8 mouse cellular contexts compared by ENCODE assay signal in genomic region chr6:116460544-116461283, GRCm38 (mm10). TPM values are rescaled to one million over a fixed set of nuclear protein-coding genes. Genes with fewer than 3 reads are reported as not detected.
DNase-seq lines count a peak whose midpoint lies in the region; ATAC-seq and TF ChIP-seq lines count a peak whose summit lies in the region.

Gene Alox5, minus strand, starts transcription at chr6:116461178.

- 3% methylated on average over 43 of the region's 43 CpGs for WGBS in heart, embryonic 15.5 days
- WGBS in limb, embryonic 10.5 days: 4% methylated on average over 43 of the region's 43 CpGs
- 3% methylated on average over 43 of the region's 43 CpGs for WGBS in midbrain, embryonic 10.5 days
- WGBS in thymus, adult 2 months: 12% methylated on average over 43 of the region's 43 CpGs

- TF ChIP-seq POLR2A in thymus, adult 2 months (IDR thresholded peaks at IDR 0.05; ENCODE audit: control insufficient read depth, extremely low read depth, insufficient read depth, low read length, poor library complexity): no peak

- H3K9ac ChIP-seq in heart, embryonic 15.5 days: peak within 1 kb of the TSS; percentile 41

- peak; percentile 10 for DNase-seq in thymus, postnatal 4 days
- DNase-seq in thymus, postnatal 14 days: no peak
- DNase-seq in limb, embryonic 10.5 days (ENCODE audit: low spot score): peak; percentile 48
- peak; percentile 59 for DNase-seq in midbrain, embryonic 10.5 days (ENCODE audit: low spot score)
- DNase-seq in thymus, adult 2 months: no peak
- no peak for DNase-seq in spleen, adult 12 weeks (ENCODE audit: low spot score)

- H3K9me3 ChIP-seq in heart, embryonic 15.5 days (replicated peaks): no peaks in the 10 kb centered on the region
- H3K9me3 ChIP-seq in limb, embryonic 10.5 days (replicated peaks): no peaks in the 10 kb centered on the region
- H3K9me3 ChIP-seq in midbrain, embryonic 10.5 days (replicated peaks): no peaks in the 10 kb centered on the region

- no peaks in the 10 kb centered on the region for H3K36me3 ChIP-seq in heart, embryonic 15.5 days
- no peaks in the 10 kb centered on the region for H3K36me3 ChIP-seq in limb, embryonic 10.5 days
- no peaks in the 10 kb centered on the region for H3K36me3 ChIP-seq in midbrain, embryonic 10.5 days
- no peaks in the 10 kb centered on the region for H3K36me3 ChIP-seq in thymus, adult 2 months (ENCODE audit: control insufficient read depth, insufficient read depth, low read length)

- H3K4me2 ChIP-seq in heart, embryonic 15.5 days: peak within 1 kb of the TSS; percentile 83

- peaks cover 9% of the 10 kb centered on the region for H3K4me1 ChIP-seq in heart, embryonic 15.5 days (replicated peaks)
- H3K4me1 ChIP-seq in limb, embryonic 10.5 days: peaks cover 7% of the 10 kb centered on the region
- peaks cover 9% of the 10 kb centered on the region for H3K4me1 ChIP-seq in midbrain, embryonic 10.5 days
- H3K4me1 ChIP-seq in thymus, adult 2 months (replicated peaks; ENCODE audit: control insufficient read depth, insufficient read depth, low read length): peaks cover 4% of the 10 kb centered on the region; the same call in 1 of the 2 replicates

- H3K27me3 ChIP-seq in heart, embryonic 15.5 days: peaks cover 36% of the 10 kb centered on the region
- peaks cover 44% of the 10 kb centered on the region for H3K27me3 ChIP-seq in limb, embryonic 10.5 days (ENCODE audit: low read depth, poor library complexity, severe bottlenecking)
- peaks cover 41% of the 10 kb centered on the region for H3K27me3 ChIP-seq in midbrain, embryonic 10.5 days (ENCODE audit: low read depth, poor library complexity, severe bottlenecking)
- no peaks in the 10 kb centered on the region; the same call in 1 of the 2 replicates for H3K27me3 ChIP-seq in thymus, adult 2 months (ENCODE audit: control insufficient read depth, insufficient read depth, low read length)

- TF ChIP-seq CTCF in thymus, adult 2 months (IDR thresholded peaks at IDR 0.05; ENCODE audit: borderline replicate concordance, control insufficient read depth, extremely low read depth, insufficient read depth, low read length, poor library complexity): no peak

- peak within 1 kb of the TSS; percentile 50 for H3K4me3 ChIP-seq in heart, embryonic 15.5 days
- H3K4me3 ChIP-seq in limb, embryonic 10.5 days: peak within 1 kb of the TSS; percentile 54
- peak within 1 kb of the TSS; percentile 61 for H3K4me3 ChIP-seq in midbrain, embryonic 10.5 days
- H3K4me3 ChIP-seq in thymus, adult 2 months (ENCODE audit: control insufficient read depth, insufficient read depth, low read length): no peak within 1 kb of the TSS

- no peak within 1 kb of the TSS for H3K27ac ChIP-seq in heart, embryonic 15.5 days
- H3K27ac ChIP-seq in limb, embryonic 10.5 days: no peak within 1 kb of the TSS
- H3K27ac ChIP-seq in midbrain, embryonic 10.5 days (replicated peaks): no peak within 1 kb of the TSS; the same call in 1 of the 2 replicates
- no peak within 1 kb of the TSS for H3K27ac ChIP-seq in thymus, adult 2 months (ENCODE audit: control insufficient read depth, insufficient read depth, low read length)

- peak; percentile 59; the same call in 1 of the 2 replicates for ATAC-seq in erythroblast, adult 5-6 weeks (replicated peaks; ENCODE audit: low FRiP score, poor library complexity, severe bottlenecking)
- ATAC-seq in heart, embryonic 15.5 days (replicated peaks; ENCODE audit: insufficient number of reproducible peaks, insufficient read depth, low FRiP score, low read depth): 0 out of 2 replicates have a peak, but pooled peaks have one; percentile 53

RNA-seq across cellular contexts. Expression of gene Alox5, which starts in this region (rescaled TPM):
- total RNA-seq in erythroblast, adult 5-6 weeks (2015; ENCODE audit: low replicate concordance): 29.6 and 33.4 TPM in 2 replicates
- total RNA-seq in erythroblast, adult 5-6 weeks (2017; ENCODE audit: low replicate concordance): 16.6 and 19.0 TPM in 2 replicates
- 2.3 and 2.4 TPM in 2 replicates for polyA plus RNA-seq in heart, embryonic 15.5 days (2015; fragmentation: Nextera tagmentation; extraction: Ambion mirVana)
- 0.84 and 0.86 TPM in 2 replicates for polyA plus RNA-seq in limb, embryonic 10.5 days (2016; fragmentation: Nextera tagmentation; extraction: Ambion mirVana)
- polyA plus RNA-seq in midbrain, embryonic 10.5 days (2016; fragmentation: Nextera tagmentation; extraction: Ambion mirVana): 0.77 and 1.1 TPM in 2 replicates
- 3.1 and 5.3 TPM in 2 replicates for polyA plus RNA-seq in thymus, adult 2 months (2012; rRNA removed)

Comparison
In these comparisons a context has a peak if more than half of its experiments do, and no peak if none do; other contexts are left out.
1. DNase-seq: peak in thymus, postnatal 4 days (single experiment) and midbrain, embryonic 10.5 days (single experiment); none in thymus, postnatal 14 days (single experiment), thymus, adult 2 months (single experiment) and spleen, adult 12 weeks (single experiment).
2. Peak in DNase-seq and H3K4me3 ChIP-seq in limb, embryonic 10.5 days; RNA of the gene not detected or under 1 TPM.